ENCODE assay signal across 14 mouse cellular contexts in genomic region chr17:57082481-57082880, GRCm38 (mm10).
"Had no signal": no experiment of that assay in that cellular context is flagged by ENCODE, and none has a peak within 500 bp of the region (broad histone marks: within the 10 kb centered on the region; RNA-seq: fewer than 3 reads in every experiment).

No protein-coding gene starts in this region.

- H3K27ac ChIP-seq: kidney, postnatal 0 days; limb, embryonic 13.5 days; liver, embryonic 14.5 days; midbrain, embryonic 12.5 days; neural tube, embryonic 13.5 days; stomach, embryonic 15.5 days had no signal

- H3K4me2 ChIP-seq: limb, embryonic 13.5 days; midbrain, embryonic 12.5 days; neural tube, embryonic 13.5 days; stomach, embryonic 15.5 days had no signal

- H3K9me3 ChIP-seq: limb, embryonic 13.5 days; midbrain, embryonic 12.5 days; neural tube, embryonic 13.5 days; stomach, embryonic 15.5 days had no signal

- H3K36me3 ChIP-seq: limb, embryonic 13.5 days; stomach, embryonic 15.5 days had no signal

- H3K4me3 ChIP-seq: limb, embryonic 13.5 days; midbrain, embryonic 12.5 days; neural tube, embryonic 13.5 days; stomach, embryonic 15.5 days had no signal

- DNase-seq: kidney, adult 2 months; kidney, postnatal 36 days; left cerebral cortex, postnatal 4 days; lung, adult 18-20 months; right cerebral cortex, postnatal 14 days; thymus, adult 2 months; thymus, postnatal 4 days had no signal

- H3K9ac ChIP-seq: limb, embryonic 13.5 days; liver, embryonic 14.5 days; midbrain, embryonic 12.5 days; neural tube, embryonic 13.5 days; stomach, embryonic 15.5 days had no signal

- H3K27me3 ChIP-seq: neural tube, embryonic 13.5 days had no signal

- ATAC-seq: midbrain, embryonic 16.5 days had no signal
